Mouse (Mus musculus): Measurements from ENCODE around the gene Slc36a1. TPM values are rescaled to one million over a fixed set of nuclear protein-coding genes. Genes with fewer than 3 reads are reported as not detected.

Gene Slc36a1
- total and polyA plus RNA-seq, 3 experiments = 0.51 to 5.0 (median 2.5) TPM

GRCm38 (mm10) chr11:55234791-55235190 is 30.6 kb downstream of the Slc36a1 start:
- no peak overlapping the region for H3K4me2 ChIP-seq (ENCODE audit: insufficient read depth, low read depth, poor library complexity, severe bottlenecking)
- H3K27me3 ChIP-seq (replicated peaks) = no peaks in the 10 kb centered on the region
- no peaks in the 10 kb centered on the region for H3K4me1 ChIP-seq (ENCODE audit: control insufficient read depth in 1 of 2, insufficient read depth in 2 of 2)
- peaks cover 9 to 47% of the 10 kb centered on the region in 2 experiments for H3K36me3 ChIP-seq (replicated peaks in 1 of 2; ENCODE audit: control insufficient read depth in 1 of 2, insufficient read depth in 1 of 2, low read length in 1 of 2)
- H3K27ac ChIP-seq (ENCODE audit: insufficient read depth, low read depth) = no peak overlapping the region
- H3K4me3 ChIP-seq (replicated peaks in 1 of 3; ENCODE audit: low read depth in 2 of 3, low read length in 2 of 3, poor library complexity in 1 of 3) = no peak overlapping the region
- no peak overlapping the region for H3K9ac ChIP-seq (ENCODE audit: insufficient read depth, low read depth)
- in situ Hi-C loops (cut with MboI; ENCODE audit: low pct_ligation_motif_present, low pct_unique_long_range_greater_than_20kb, low sequenced_read_pairs) = no loop called here
- DNase-seq (ENCODE audit: extremely low read depth) = no peak
- TF ChIP-seq NRF1 (IDR thresholded peaks at IDR 0.05; ENCODE audit: low read depth, low read length) = no peak
- H3K9me3 ChIP-seq (replicated peaks; ENCODE audit: low read length) = no peaks in the 10 kb centered on the region
- H3K79me2 ChIP-seq (replicated peaks; ENCODE audit: control insufficient read depth, extremely low read depth, insufficient read depth, poor library complexity, severe bottlenecking) = no peaks in the 10 kb centered on the region
- dilution Hi-C loops (cut with MboI; ENCODE audit: extremely low pct_ligation_motif_present, extremely low pct_unique_long_range_greater_than_20kb, low sequenced_read_pairs) = no loop called here

- no peaks in the 10 kb centered on the region for H3K4me1 ChIP-seq (ENCODE audit: control insufficient read depth in 1 of 2, insufficient read depth in 2 of 2)
- no peak for DNase-seq (ENCODE audit: extremely low read depth)
- dilution Hi-C loops (cut with MboI; ENCODE audit: extremely low pct_ligation_motif_present, extremely low pct_unique_long_range_greater_than_20kb, low sequenced_read_pairs) = no loop called here
Observed at GRCm38 (mm10) chr11:55236815-55237214, 32.7 kb downstream of the Slc36a1 start.

GRCm38 (mm10) chr11:55239496-55239895 is 35.3 kb downstream of the Slc36a1 start:
- Histone ChIP-seq H3K4me3 (replicated peaks in 1 of 3; ENCODE audit: low read depth in 2 of 3, low read length in 2 of 3, poor library complexity in 1 of 3) (no peak overlapping the region), H3K9me3 (replicated peaks; ENCODE audit: low read length) (no peaks in the 10 kb centered on the region), H3K36me3 (replicated peaks in 1 of 2; ENCODE audit: control insufficient read depth in 1 of 2, insufficient read depth in 1 of 2, low read length in 1 of 2) (peaks cover 0 to 10% of the 10 kb centered on the region in 2 experiments), H3K27me3 (replicated peaks) (no peaks in the 10 kb centered on the region), H3K4me1 (ENCODE audit: control insufficient read depth in 1 of 2, insufficient read depth in 2 of 2) (no peaks in the 10 kb centered on the region), H3K9ac (ENCODE audit: insufficient read depth, low read depth) (no peak overlapping the region), H3K4me2 (ENCODE audit: insufficient read depth, low read depth, poor library complexity, severe bottlenecking) (no peak overlapping the region), H3K79me2 (replicated peaks; ENCODE audit: control insufficient read depth, extremely low read depth, insufficient read depth, poor library complexity, severe bottlenecking) (no peaks in the 10 kb centered on the region), H3K27ac (ENCODE audit: insufficient read depth, low read depth) (no peak overlapping the region)
- TF ChIP-seq ELF1 (IDR thresholded peaks at IDR 0.05; ENCODE audit: low read depth, low read length) = no peak
- no peak for TF ChIP-seq NELFE (IDR thresholded peaks at IDR 0.05; ENCODE audit: low read depth, low read length)
- TF ChIP-seq USF2 (conservative IDR thresholded peaks at IDR 0.05; ENCODE audit: low read depth, low read length) = no peak
- TF ChIP-seq PAX5 (IDR thresholded peaks at IDR 0.05; ENCODE audit: low read length) = no peak
- no peak for TF ChIP-seq UBTF (IDR thresholded peaks at IDR 0.05; ENCODE audit: low read depth, low read length)
- no peak for TF ChIP-seq USF1 (IDR thresholded peaks at IDR 0.05; ENCODE audit: low read depth, low read length)
- no peak for TF ChIP-seq POLR2A (IDR thresholded peaks at IDR 0.05; ENCODE audit: low read depth, low read length)
- no peak for TF ChIP-seq RCOR1 (conservative IDR thresholded peaks at IDR 0.05; ENCODE audit: low read depth, low read length)
- TF ChIP-seq ZNF384 (IDR thresholded peaks at IDR 0.05; ENCODE audit: low read depth, low read length) = no peak
- TF ChIP-seq SMC3 (IDR thresholded peaks at IDR 0.05; ENCODE audit: low read depth, low read length) = no peak
- TF ChIP-seq MAX (IDR thresholded peaks at IDR 0.05; ENCODE audit: low read length) = no peak
- TF ChIP-seq GABPA (IDR thresholded peaks at IDR 0.05; ENCODE audit: insufficient replicate concordance, low read depth, low read length) = no peak
- TF ChIP-seq CTCF (conservative IDR thresholded peaks at IDR 0.05 in 1 of 2, IDR thresholded peaks at IDR 0.05 in 1 of 2; ENCODE audit: low read depth in 2 of 2, low read length in 2 of 2) = no peak
- no peak for TF ChIP-seq TCF12 (IDR thresholded peaks at IDR 0.05; ENCODE audit: low read depth, low read length)
- TF ChIP-seq KAT2A (IDR thresholded peaks at IDR 0.05; ENCODE audit: insufficient replicate concordance, low read length) = no peak
- no peak for TF ChIP-seq MXI1 (IDR thresholded peaks at IDR 0.05; ENCODE audit: low read depth, low read length)
- TF ChIP-seq JUND (conservative IDR thresholded peaks at IDR 0.05; ENCODE audit: low read depth, low read length) = no peak
- no peak for TF ChIP-seq ZKSCAN1 (IDR thresholded peaks at IDR 0.05; ENCODE audit: borderline replicate concordance, low read depth, low read length)
- dilution Hi-C loops (cut with MboI; ENCODE audit: extremely low pct_ligation_motif_present, extremely low pct_unique_long_range_greater_than_20kb, low sequenced_read_pairs) (no loop called here), in situ Hi-C loops (cut with MboI; ENCODE audit: low pct_ligation_motif_present, low pct_unique_long_range_greater_than_20kb, low sequenced_read_pairs) (no loop called here)
- no peak for DNase-seq (ENCODE audit: extremely low read depth)

More at GRCm38 (mm10) chr11:55236815-55237214, 32.7 kb downstream of the Slc36a1 start:
- no peak overlapping the region for H3K4me2 ChIP-seq (ENCODE audit: insufficient read depth, low read depth, poor library complexity, severe bottlenecking)
- H3K27ac ChIP-seq (ENCODE audit: insufficient read depth, low read depth) = no peak overlapping the region
- H3K36me3 ChIP-seq (replicated peaks in 1 of 2; ENCODE audit: control insufficient read depth in 1 of 2, insufficient read depth in 1 of 2, low read length in 1 of 2) = peaks cover 9 to 34% of the 10 kb centered on the region in 2 experiments
- H3K79me2 ChIP-seq (replicated peaks; ENCODE audit: control insufficient read depth, extremely low read depth, insufficient read depth, poor library complexity, severe bottlenecking) = no peaks in the 10 kb centered on the region
- no peaks in the 10 kb centered on the region for H3K27me3 ChIP-seq (replicated peaks)
- no peak for TF ChIP-seq UBTF (IDR thresholded peaks at IDR 0.05; ENCODE audit: low read depth, low read length)
- no peak for TF ChIP-seq USF1 (IDR thresholded peaks at IDR 0.05; ENCODE audit: low read depth, low read length)
- no peak for TF ChIP-seq SIN3A (IDR thresholded peaks at IDR 0.05; ENCODE audit: low read length)
- TF ChIP-seq ZNF384 (IDR thresholded peaks at IDR 0.05; ENCODE audit: low read depth, low read length) = no peak
- no peak for TF ChIP-seq TCF12 (IDR thresholded peaks at IDR 0.05; ENCODE audit: low read depth, low read length)
- TF ChIP-seq BHLHE40 (IDR thresholded peaks at IDR 0.05; ENCODE audit: low read depth, low read length) = no peak
- no peak for TF ChIP-seq E2F4 (IDR thresholded peaks at IDR 0.05; ENCODE audit: insufficient replicate concordance, low read depth, low read length)
- TF ChIP-seq NELFE (IDR thresholded peaks at IDR 0.05; ENCODE audit: low read depth, low read length) = no peak
- TF ChIP-seq JUND (conservative IDR thresholded peaks at IDR 0.05; ENCODE audit: low read depth, low read length) = no peak
- no peak for TF ChIP-seq SMC3 (IDR thresholded peaks at IDR 0.05; ENCODE audit: low read depth, low read length)
- TF ChIP-seq EP300 (IDR thresholded peaks at IDR 0.05; ENCODE audit: low read length) = no peak
- no peak for TF ChIP-seq POLR2A (IDR thresholded peaks at IDR 0.05; ENCODE audit: low read depth, low read length)
- TF ChIP-seq GABPA (IDR thresholded peaks at IDR 0.05; ENCODE audit: insufficient replicate concordance, low read depth, low read length) = no peak
- no peak for TF ChIP-seq NRF1 (IDR thresholded peaks at IDR 0.05; ENCODE audit: low read depth, low read length)
- no peak for TF ChIP-seq RCOR1 (conservative IDR thresholded peaks at IDR 0.05; ENCODE audit: low read depth, low read length)
- in situ Hi-C loops (cut with MboI; ENCODE audit: low pct_ligation_motif_present, low pct_unique_long_range_greater_than_20kb, low sequenced_read_pairs) = no loop called here
- H3K9me3 ChIP-seq (replicated peaks; ENCODE audit: low read length) = no peaks in the 10 kb centered on the region
- H3K4me3 ChIP-seq (replicated peaks in 1 of 3; ENCODE audit: low read depth in 2 of 3, low read length in 2 of 3, poor library complexity in 1 of 3) = no peak overlapping the region
- no peak overlapping the region for H3K9ac ChIP-seq (ENCODE audit: insufficient read depth, low read depth)
